Mouse (Mus musculus) ES-E14 (cell line): Measurements from ENCODE around the gene Nppa.

ENCODE experiments used
- CHD2 ChIP-seq: IDR thresholded peaks from 2 replicates; pipeline ENCODE4 v1.6.1; 2014; ENCODE audit warnings: mild to moderate bottlenecking, low read depth, low read length, inconsistent platforms
- HCFC1 ChIP-seq: IDR thresholded peaks from 2 replicates; pipeline ENCODE4 v1.6.1; 2012; ENCODE audit warnings: low read length, inconsistent platforms, borderline replicate concordance; ENCODE audit not compliant: insufficient read depth
- MAFK ChIP-seq: IDR thresholded peaks from 2 replicates; pipeline ENCODE4 v1.6.1; 2014; ENCODE audit warnings: mild to moderate bottlenecking, low read depth, low read length, inconsistent platforms; ENCODE audit not compliant: insufficient read depth
- ZC3H11A ChIP-seq: IDR thresholded peaks from 2 replicates; pipeline ENCODE4 v1.6.1; 2012; ENCODE audit warnings: low read depth, mild to moderate bottlenecking, inconsistent platforms, low read length, borderline replicate concordance
- ZNF384 ChIP-seq: IDR thresholded peaks from 2 replicates; pipeline ENCODE4 v1.6.1; 2012; ENCODE audit warnings: low read depth, low read length, inconsistent platforms

- TF ChIP-seq MAFK (no peak), CHD2 (no peak), ZNF384 (no peak), HCFC1 (no peak), ZC3H11A (no peak)
Measured at GRCm38 (mm10) chr4:148046450-148047031, 46.0 kb downstream of the Nppa start.
